Mouse (Mus musculus): ENCODE data around the gene Foxo1. TPM values are rescaled to one million over a fixed set of nuclear protein-coding genes. Genes with fewer than 3 reads are reported as not detected.

Foxo1 gene
- polyA plus RNA-seq, 1 experiment from 2014 or later, result 3.4 TPM

- no peaks in the 10 kb centered on the region for H3K9me3 ChIP-seq (ENCODE audit: control insufficient read depth, low read length)
- 74% methylated on average over 17 of the region's 17 CpGs for WGBS
Measured at GRCm38 (mm10) chr3:52390766-52391665, 122.9 kb downstream of the Foxo1 start.

GRCm38 (mm10) chr3:52391897-52392296 lies 123.8 kb downstream of the Foxo1 start:
- no peaks in the 10 kb centered on the region for H3K9me3 ChIP-seq (ENCODE audit: control insufficient read depth, low read length)
- 67% methylated on average over 6 of the region's 6 CpGs for whole genome bisulfite sequencing
- no peaks in the 10 kb centered on the region for H3K4me1 ChIP-seq (replicated peaks; ENCODE audit: control insufficient read depth, insufficient read depth)
- DNase-seq (ENCODE audit: low spot score) (no peak), ATAC-seq (ENCODE audit: low FRiP score, low TSS enrichment) (no peak)
- no peak overlapping the region for H3K9ac ChIP-seq (ENCODE audit: low read length)
- H3K27me3 ChIP-seq (ENCODE audit: control insufficient read depth, insufficient read depth, low read length), result no peaks in the 10 kb centered on the region
- no peaks in the 10 kb centered on the region for H3K36me3 ChIP-seq (ENCODE audit: control insufficient read depth, insufficient read depth, low read length)
- no peak overlapping the region for H3K4me2 ChIP-seq (replicated peaks; ENCODE audit: low read depth)
- H3K27ac ChIP-seq (replicated peaks), result no peak overlapping the region
- TF ChIP-seq CTCF (IDR thresholded peaks at IDR 0.05; ENCODE audit: low read depth) (no peak), EP300 (optimal IDR thresholded peaks at IDR 0.05) (no peak)
- no peak overlapping the region for H3K4me3 ChIP-seq (ENCODE audit: low read depth, low read length)

More at GRCm38 (mm10) chr3:52390766-52391665, 122.9 kb downstream of the Foxo1 start:
- DNase-seq (ENCODE audit: low spot score), result no peak
- H3K4me2 ChIP-seq (replicated peaks; ENCODE audit: low read depth), result no peak overlapping the region
- no peak overlapping the region for H3K4me3 ChIP-seq (ENCODE audit: low read depth, low read length)
- TF ChIP-seq EP300 (optimal IDR thresholded peaks at IDR 0.05) (no peak), CTCF (IDR thresholded peaks at IDR 0.05; ENCODE audit: low read depth) (no peak)
- H3K9ac ChIP-seq (ENCODE audit: low read length), result no peak overlapping the region
- no peak for ATAC-seq (ENCODE audit: low FRiP score, low TSS enrichment)
- no peak overlapping the region for H3K27ac ChIP-seq (replicated peaks)
- no peaks in the 10 kb centered on the region for H3K36me3 ChIP-seq (ENCODE audit: control insufficient read depth, insufficient read depth, low read length)
- no peaks in the 10 kb centered on the region for H3K4me1 ChIP-seq (replicated peaks; ENCODE audit: control insufficient read depth, insufficient read depth)
- no peaks in the 10 kb centered on the region for H3K27me3 ChIP-seq (ENCODE audit: control insufficient read depth, insufficient read depth, low read length)

- Histone ChIP-seq H3K4me3 (ENCODE audit: low read depth, low read length) (no peak overlapping the region), H3K9ac (ENCODE audit: low read length) (no peak overlapping the region), H3K27me3 (ENCODE audit: control insufficient read depth, insufficient read depth, low read length) (no peaks in the 10 kb centered on the region), H3K36me3 (ENCODE audit: control insufficient read depth, insufficient read depth, low read length) (no peaks in the 10 kb centered on the region), H3K4me1 (replicated peaks; ENCODE audit: control insufficient read depth, insufficient read depth) (no peaks in the 10 kb centered on the region), H3K9me3 (ENCODE audit: control insufficient read depth, low read length) (no peaks in the 10 kb centered on the region), H3K4me2 (replicated peaks; ENCODE audit: low read depth) (no peak overlapping the region), H3K27ac (replicated peaks) (no peak overlapping the region)
- no peak for ATAC-seq (ENCODE audit: low FRiP score, low TSS enrichment)
- TF ChIP-seq CTCF (IDR thresholded peaks at IDR 0.05; ENCODE audit: low read depth) (no peak), EP300 (optimal IDR thresholded peaks at IDR 0.05) (no peak)
- no peak for DNase-seq (ENCODE audit: low spot score)
- 72% methylated on average over 2 of the region's 2 CpGs for WGBS
Measured at GRCm38 (mm10) chr3:52392521-52392920, 124.4 kb downstream of the Foxo1 start.

GRCm38 (mm10) chr3:52393171-52393570 lies 125.0 kb downstream of the Foxo1 start:
- whole genome bisulfite sequencing, result 36% methylated on average over 10 of the region's 10 CpGs
- Histone ChIP-seq H3K9ac (ENCODE audit: low read length) (no peak overlapping the region), H3K27me3 (ENCODE audit: control insufficient read depth, insufficient read depth, low read length) (no peaks in the 10 kb centered on the region), H3K36me3 (ENCODE audit: control insufficient read depth, insufficient read depth, low read length) (no peaks in the 10 kb centered on the region), H3K4me2 (replicated peaks; ENCODE audit: low read depth) (no peak overlapping the region), H3K4me3 (ENCODE audit: low read depth, low read length) (no peak overlapping the region), H3K4me1 (replicated peaks; ENCODE audit: control insufficient read depth, insufficient read depth) (no peaks in the 10 kb centered on the region), H3K9me3 (ENCODE audit: control insufficient read depth, low read length) (no peaks in the 10 kb centered on the region), H3K27ac (replicated peaks) (no peak overlapping the region)
- DNase-seq (ENCODE audit: low spot score) (no peak), ATAC-seq (ENCODE audit: low FRiP score, low TSS enrichment) (no peak)
- TF ChIP-seq EP300 (optimal IDR thresholded peaks at IDR 0.05) (no peak), CTCF (IDR thresholded peaks at IDR 0.05; ENCODE audit: low read depth) (no peak)

GRCm38 (mm10) chr3:52396121-52396731 lies 128.1 kb downstream of the Foxo1 start:
- Histone ChIP-seq H3K27me3 (ENCODE audit: control insufficient read depth, insufficient read depth, low read length) (no peaks in the 10 kb centered on the region), H3K9me3 (ENCODE audit: control insufficient read depth, low read length) (no peaks in the 10 kb centered on the region), H3K4me1 (replicated peaks; ENCODE audit: control insufficient read depth, insufficient read depth) (no peaks in the 10 kb centered on the region), H3K27ac (replicated peaks) (no peak overlapping the region), H3K9ac (ENCODE audit: low read length) (no peak overlapping the region), H3K36me3 (ENCODE audit: control insufficient read depth, insufficient read depth, low read length) (no peaks in the 10 kb centered on the region), H3K4me2 (replicated peaks; ENCODE audit: low read depth) (no peak overlapping the region), H3K4me3 (ENCODE audit: low read depth, low read length) (no peak overlapping the region)
- WGBS, result 83% methylated on average over 13 of the region's 13 CpGs
- no peak for ATAC-seq (ENCODE audit: low FRiP score, low TSS enrichment)
- no peak for DNase-seq (ENCODE audit: low spot score)
- TF ChIP-seq EP300 (optimal IDR thresholded peaks at IDR 0.05) (no peak), CTCF (IDR thresholded peaks at IDR 0.05; ENCODE audit: low read depth) (no peak)
